Mouse (Mus musculus) R1 (cell line): ENCODE data around the gene Tcp11x2.
A peak's percentile ranks its signal among the peaks of the same experiment; 100 is the strongest.

ENCODE experiments used
- DNase-seq: peaks from one replicate; pipeline ENCODE4 v3.0.0-alpha.2; 2018; ENCODE audit warnings: low read depth, low spot score

The Tcp11x2 gene

GRCm38 (mm10) chrX:135693633-135694032, at the start of gene Tcp11x2:
Gene Tcp11x2, minus strand, starts transcription at chrX:135693790.
- peak; percentile 5 for DNase-seq

DNA sequence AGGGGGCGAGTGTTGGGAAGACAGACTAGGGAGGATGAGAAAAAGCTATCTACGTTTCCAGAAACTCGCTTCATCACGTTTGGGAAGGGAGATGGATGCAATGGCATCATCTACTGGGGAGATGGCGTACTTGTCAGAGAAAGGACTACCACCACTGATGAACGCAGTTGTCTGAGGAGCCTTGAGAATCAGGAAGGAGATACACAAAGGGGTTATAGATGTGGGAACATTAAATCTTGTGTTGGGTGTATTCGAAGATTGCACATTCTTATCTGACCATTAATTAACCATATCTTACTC, 49.4 kb upstream of the Tcp11x2 start:
- no peak for DNase-seq

- peak; percentile 95 for DNase-seq
Observed at GRCm38 (mm10) chrX:135742304-135743055, 48.9 kb upstream of the Tcp11x2 start, which contains the start of the genes Armcx5 and Gprasp1. Gene Armcx5, plus strand, starts transcription at chrX:135742733. Gene Gprasp1, plus strand, starts transcription at chrX:135742733.

GRCm38 (mm10) chrX:135738730-135739520, 45.3 kb upstream of the Tcp11x2 start:
- no peak for DNase-seq

DNA sequence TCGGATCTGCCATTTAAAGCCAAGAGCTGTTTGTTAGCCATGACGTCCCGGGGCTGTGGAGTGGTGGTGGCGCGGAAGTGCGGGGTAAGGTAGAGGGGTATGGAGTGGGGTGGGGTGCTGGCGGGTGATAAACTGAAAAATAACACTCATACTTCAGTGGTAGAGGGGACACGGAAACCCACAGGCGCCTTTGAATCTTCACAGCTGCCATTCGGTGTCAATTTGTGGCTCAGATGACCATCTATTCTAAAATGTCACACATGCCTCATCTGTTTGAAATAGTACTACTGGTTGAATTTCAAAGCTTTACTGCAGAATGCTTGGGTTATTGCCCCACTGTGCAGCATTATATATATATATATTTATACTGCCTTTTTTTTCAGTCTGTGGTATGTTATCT, 31.6 kb upstream of the Tcp11x2 start, which contains the start of gene Tmsb15a:
TSS of gene Tmsb15a (minus strand) at position 101 of the 400 bp plus-strand sequence.
- no peak for DNase-seq

- no peak for DNase-seq
Observed at GRCm38 (mm10) chrX:135712845-135713244, 19.3 kb upstream of the Tcp11x2 start.

DNA sequence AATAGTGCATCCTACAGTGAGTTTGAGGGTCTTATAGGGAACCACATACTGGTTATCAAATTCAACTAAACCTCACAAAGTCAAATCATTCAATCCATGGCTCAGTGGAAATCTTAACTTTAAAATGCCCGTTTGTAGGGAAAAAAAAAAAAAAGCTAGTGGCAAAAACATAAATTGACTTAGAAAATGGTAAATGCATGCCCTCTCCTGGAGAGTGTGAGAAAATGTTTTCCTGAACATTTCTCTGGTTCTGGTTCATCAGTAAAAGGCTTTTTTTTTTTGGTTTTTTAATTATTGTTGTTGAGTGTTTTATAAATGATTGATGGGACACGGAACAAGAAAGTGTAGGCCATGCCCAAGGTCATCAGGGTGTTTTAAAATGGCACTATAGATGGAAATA, 10.8 kb upstream of the Tcp11x2 start:
- DNase-seq = no peak

DNA sequence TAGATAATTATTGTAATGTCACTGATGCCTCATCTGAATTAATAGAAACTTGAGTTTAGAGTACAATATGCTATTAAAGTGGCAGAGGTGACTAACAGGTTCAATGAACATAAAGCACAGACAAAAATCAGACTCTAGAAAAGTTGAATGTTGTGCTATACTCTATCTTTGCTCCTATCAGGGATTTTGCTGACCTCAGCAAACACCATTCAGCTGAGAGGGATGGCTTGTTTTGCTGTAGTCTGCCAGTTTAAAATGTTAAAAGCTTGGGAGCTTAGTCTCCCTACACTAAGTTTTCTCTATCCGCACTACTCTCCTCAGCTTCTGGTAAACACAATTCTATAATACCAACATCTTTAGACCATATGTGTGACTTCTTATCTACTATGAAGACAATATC, 9.5 kb upstream of the Tcp11x2 start:
- DNase-seq = no peak

DNA sequence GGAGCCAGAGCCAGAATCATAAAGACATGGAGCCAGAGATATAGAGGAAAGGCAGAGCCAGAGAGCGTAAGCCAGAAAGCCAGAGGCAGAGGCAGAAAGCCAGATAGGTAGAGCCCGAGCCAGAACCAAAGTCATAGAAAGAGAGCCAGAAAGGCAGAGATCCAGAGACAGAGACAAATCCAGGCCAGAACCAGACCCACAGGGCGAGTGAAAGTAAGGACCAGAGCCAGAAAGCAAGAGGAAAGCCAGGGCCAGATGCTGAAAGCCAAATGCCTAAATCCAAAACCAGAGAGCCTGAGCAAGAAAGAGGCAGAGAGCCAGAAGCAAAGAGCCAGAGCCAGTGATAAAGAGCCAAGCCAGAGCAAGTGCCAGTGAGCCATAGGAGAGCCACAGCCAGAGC, 5.8 kb downstream of the Tcp11x2 start:
- no peak for DNase-seq

GRCm38 (mm10) chrX:135681858-135682257, 11.7 kb downstream of the Tcp11x2 start:
- no peak for DNase-seq

DNA sequence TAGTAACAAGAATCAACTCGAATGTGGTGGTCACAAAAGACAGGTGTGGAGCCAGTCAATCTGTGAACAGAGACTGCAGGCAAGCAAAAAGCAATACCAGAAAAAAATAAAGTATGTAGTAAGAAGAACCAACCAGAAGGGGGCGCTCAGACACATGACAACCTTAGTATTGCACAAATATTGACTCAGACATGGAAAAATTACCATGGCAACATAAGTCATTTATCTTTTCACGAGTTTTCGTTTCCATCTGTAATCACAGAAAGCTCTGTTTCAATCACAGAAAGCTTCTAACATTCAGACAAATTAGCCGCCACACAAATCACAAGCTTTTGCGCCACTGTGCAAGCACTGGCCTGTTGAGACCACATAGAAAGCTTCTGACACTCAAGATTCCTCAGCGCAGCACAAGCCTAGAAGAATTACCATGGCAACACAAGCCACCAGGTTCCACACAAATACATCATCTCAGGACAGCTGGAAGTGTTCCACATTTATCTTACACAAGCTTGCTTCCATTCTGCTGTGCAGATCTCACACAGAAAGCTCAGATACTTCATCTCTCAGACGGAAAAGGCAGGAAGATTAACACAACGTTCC, 41.3 kb downstream of the Tcp11x2 start:
- peak; percentile 26 for DNase-seq

GRCm38 (mm10) chrX:135627605-135628004, 66.0 kb downstream of the Tcp11x2 start, which contains the start of gene Prame:
Gene Prame, minus strand, starts transcription at chrX:135627705.
- peak; percentile 1 for DNase-seq
